8 mouse cellular contexts compared by ENCODE assay signal in genomic region chr10:64086567-64087391, GRCm38 (mm10). TPM values are rescaled to one million over a fixed set of nuclear protein-coding genes. Genes with fewer than 3 reads are reported as not detected.
DNase-seq lines count a peak whose midpoint lies in the region; ATAC-seq and TF ChIP-seq lines count a peak whose summit lies in the region.

No protein-coding gene starts in this region.

- 2% methylated on average over 12 of the region's 12 CpGs for WGBS in lung, postnatal 0 days
- 7% methylated on average over 12 of the region's 12 CpGs for WGBS in intestine, postnatal 0 days
- 6% methylated on average over 12 of the region's 12 CpGs for WGBS in stomach, embryonic 16.5 days

- H3K4me1 ChIP-seq in lung, postnatal 0 days (ENCODE audit: insufficient read depth, low read depth, low read length) = no peaks in the 10 kb centered on the region
- no peaks in the 10 kb centered on the region for H3K4me1 ChIP-seq in intestine, postnatal 0 days (replicated peaks; ENCODE audit: control insufficient read depth, insufficient read depth, low read length)
- H3K4me1 ChIP-seq in stomach, embryonic 16.5 days (ENCODE audit: control insufficient read depth, insufficient read depth, low read length) = peaks cover 2% of the 10 kb centered on the region; the same call in 1 of the 2 replicates

- H3K36me3 ChIP-seq in lung, postnatal 0 days (ENCODE audit: insufficient read depth, low read length) = no peaks in the 10 kb centered on the region
- no peaks in the 10 kb centered on the region for H3K36me3 ChIP-seq in intestine, postnatal 0 days (ENCODE audit: control insufficient read depth, insufficient read depth)
- no peaks in the 10 kb centered on the region for H3K36me3 ChIP-seq in stomach, embryonic 16.5 days (ENCODE audit: control insufficient read depth, insufficient read depth, low read length)

- ATAC-seq in cerebellum, adult (ENCODE audit: insufficient number of reproducible peaks, low FRiP score, low TSS enrichment) = no peak
- no peak; the same call in 1 of the 2 replicates for ATAC-seq in lung, postnatal 0 days
- no peak for ATAC-seq in intestine, postnatal 0 days
- peak; percentile 43 for ATAC-seq in stomach, embryonic 16.5 days (ENCODE audit: insufficient read depth, low FRiP score)

- no peak overlapping the region for H3K27ac ChIP-seq in lung, postnatal 0 days (ENCODE audit: low read length)
- H3K27ac ChIP-seq in intestine, postnatal 0 days (ENCODE audit: low read depth, low read length) = no peak overlapping the region
- peak overlapping the region; percentile 26; the same call in 1 of the 2 replicates for H3K27ac ChIP-seq in stomach, embryonic 16.5 days (ENCODE audit: low read length)

- no peak overlapping the region for H3K9ac ChIP-seq in lung, postnatal 0 days (replicated peaks; ENCODE audit: low read depth)
- H3K9ac ChIP-seq in intestine, postnatal 0 days (ENCODE audit: low read depth, low read length) = no peak overlapping the region
- H3K9ac ChIP-seq in stomach, embryonic 16.5 days (ENCODE audit: low read length) = no peak overlapping the region; the same call in none of the 2 replicates

- TF ChIP-seq EP300 in lung, postnatal 0 days (IDR thresholded peaks at IDR 0.05) = no peak

- H3K9me3 ChIP-seq in lung, postnatal 0 days (ENCODE audit: low read length) = no peaks in the 10 kb centered on the region
- no peaks in the 10 kb centered on the region for H3K9me3 ChIP-seq in intestine, postnatal 0 days (ENCODE audit: control insufficient read depth)
- H3K9me3 ChIP-seq in stomach, embryonic 16.5 days (replicated peaks; ENCODE audit: control insufficient read depth, low read length) = no peaks in the 10 kb centered on the region

- 0 out of 2 replicates have a peak, but pooled peaks cover 4% of the 10 kb centered on the region for H3K27me3 ChIP-seq in lung, postnatal 0 days (replicated peaks; ENCODE audit: insufficient read depth, low read length)
- H3K27me3 ChIP-seq in intestine, postnatal 0 days (replicated peaks; ENCODE audit: control insufficient read depth, insufficient read depth, low read length) = peaks cover 6% of the 10 kb centered on the region; the same call in 1 of the 2 replicates
- H3K27me3 ChIP-seq in stomach, embryonic 16.5 days (ENCODE audit: control insufficient read depth, insufficient read depth, low read length) = peaks cover 8% of the 10 kb centered on the region; the same call in 1 of the 2 replicates

- H3K4me2 ChIP-seq in lung, postnatal 0 days (replicated peaks; ENCODE audit: low read depth, low read length) = peak overlapping the region; percentile 38; the same call in 1 of the 2 replicates
- H3K4me2 ChIP-seq in intestine, postnatal 0 days (replicated peaks; ENCODE audit: low read depth) = peak overlapping the region; percentile 57
- peak overlapping the region; percentile 68 for H3K4me2 ChIP-seq in stomach, embryonic 16.5 days (ENCODE audit: low read depth, low read length)

- no peak overlapping the region; the same call in 1 of the 2 replicates for H3K4me3 ChIP-seq in lung, postnatal 0 days (ENCODE audit: low read depth, low read length)
- H3K4me3 ChIP-seq in intestine, postnatal 0 days (ENCODE audit: low read depth, low read length) = peak overlapping the region; percentile 29; the same call in 1 of the 2 replicates
- peak overlapping the region; percentile 45 for H3K4me3 ChIP-seq in stomach, embryonic 16.5 days (replicated peaks; ENCODE audit: low read length)

- TF ChIP-seq CTCF in lung, postnatal 0 days (IDR thresholded peaks at IDR 0.05) = no peak
- TF ChIP-seq CTCF in intestine, postnatal 0 days (IDR thresholded peaks at IDR 0.05; ENCODE audit: low read depth) = no peak

- DNase-seq in cerebellum, adult 11 months = peak; percentile 29
- peak; percentile 54 for DNase-seq in lung, postnatal 0 days (ENCODE audit: low spot score)
- DNase-seq in lung, postnatal 4 days = no peak
- DNase-seq in thymus, adult 18-20 months = no peak
- DNase-seq in urinary bladder, postnatal 36 days (ENCODE audit: low spot score in 2 of 2) = no peak

RNA-seq across cellular contexts. Expression of gene Lrrtm3, which starts 3.3 kb away (rescaled TPM):
- polyA plus RNA-seq in lung, postnatal 0 days (2015; fragmentation: Nextera tagmentation; extraction: Ambion mirVana) = 0.11 and 0.14 TPM in 2 replicates
- 1.4 and 1.6 TPM in 2 replicates for polyA plus RNA-seq in intestine, postnatal 0 days (2015; fragmentation: Nextera tagmentation; extraction: Ambion mirVana)
- polyA plus RNA-seq in stomach, embryonic 16.5 days (2015; fragmentation: Nextera tagmentation; extraction: Ambion mirVana) = 4.0 and 4.9 TPM in 2 replicates

Comparison
In these comparisons a context has a peak if more than half of its experiments do, and no peak if none do; other contexts are left out.
1. DNase-seq: peak in cerebellum, adult 11 months (single experiment) and lung, postnatal 0 days (single experiment); none in lung, postnatal 4 days (0 of 2), thymus, adult 18-20 months (0 of 2) and urinary bladder, postnatal 36 days (0 of 2).
2. Peak in every context shown above with its lines, with median percentiles within 50 percentile points of each other: H3K4me2 ChIP-seq.